Mouse (Mus musculus): ENCODE measurements around the gene Srsf12.

The Srsf12 gene

DNA sequence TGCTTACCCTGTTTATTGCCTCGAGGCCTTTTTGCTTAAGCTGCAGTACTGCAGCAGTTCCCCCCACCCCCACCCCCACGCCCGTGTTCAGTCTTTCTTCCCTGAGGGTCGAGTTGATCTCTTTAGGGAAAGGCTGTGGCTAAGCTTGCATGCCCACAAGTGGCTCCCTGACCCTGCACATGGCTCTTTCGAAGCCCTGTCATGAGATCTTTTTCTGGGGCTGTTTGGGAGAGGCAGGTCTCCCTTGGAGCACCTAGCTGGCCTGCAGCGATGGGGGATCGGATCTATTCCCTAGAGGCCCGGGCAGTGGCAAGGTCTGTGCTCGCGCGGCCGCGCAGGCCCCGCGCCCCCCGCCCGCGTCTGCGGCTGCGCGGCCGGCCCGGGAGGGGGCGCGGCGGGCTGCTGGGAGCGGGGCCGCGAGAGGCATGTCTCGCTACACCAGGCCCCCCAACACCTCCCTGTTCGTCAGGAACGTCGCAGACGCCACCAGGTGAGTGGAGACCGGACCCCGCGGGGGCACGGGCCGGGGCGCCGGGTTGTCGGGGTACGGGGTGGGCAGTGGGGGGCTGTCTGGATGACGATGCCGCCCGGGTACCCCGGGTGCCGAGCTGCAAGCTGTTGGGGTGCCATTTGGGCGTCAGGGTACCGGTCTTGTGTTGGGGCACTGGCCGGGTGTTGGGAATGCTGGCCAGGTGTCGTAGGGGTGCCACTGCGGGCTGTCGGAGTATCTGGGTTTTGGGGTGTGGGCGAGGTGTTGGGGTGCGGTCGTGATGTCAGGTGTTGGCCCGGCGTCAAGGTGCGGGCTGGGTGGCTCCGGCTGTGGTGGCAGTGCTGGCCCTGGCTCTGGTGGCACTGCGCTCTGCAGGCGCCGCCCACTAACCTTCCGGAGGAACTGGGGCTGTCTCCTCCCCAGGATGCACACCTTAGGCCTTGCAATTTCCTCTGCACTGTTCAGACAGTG, at the start of gene Srsf12:
Gene Srsf12 (plus strand): TSS at position 111 of the 961 bp plus-strand sequence.
- no peak for DNase-seq (ENCODE audit: low spot score)

DNA sequence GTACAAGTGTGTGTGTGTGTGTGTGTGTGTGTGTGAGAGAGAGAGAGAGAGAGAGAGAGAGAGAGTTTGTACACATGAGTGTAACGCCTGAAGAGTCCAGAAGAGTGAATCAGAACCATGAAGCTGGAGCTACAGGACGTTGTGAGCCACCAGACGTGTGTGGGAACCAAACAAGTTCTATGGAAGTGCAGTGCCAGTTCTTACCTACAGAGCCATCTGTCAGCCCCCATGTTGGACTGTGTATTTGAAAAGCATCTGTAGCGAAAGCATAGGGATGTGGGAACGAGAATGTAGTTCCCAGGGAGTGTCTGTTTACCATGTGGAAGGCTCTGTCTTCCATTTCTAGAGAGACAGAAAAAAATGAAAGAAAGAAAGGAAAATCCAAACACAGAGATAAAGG, 25.3 kb upstream of the Srsf12 start:
- DNase-seq (ENCODE audit: low spot score): no peak

DNA sequence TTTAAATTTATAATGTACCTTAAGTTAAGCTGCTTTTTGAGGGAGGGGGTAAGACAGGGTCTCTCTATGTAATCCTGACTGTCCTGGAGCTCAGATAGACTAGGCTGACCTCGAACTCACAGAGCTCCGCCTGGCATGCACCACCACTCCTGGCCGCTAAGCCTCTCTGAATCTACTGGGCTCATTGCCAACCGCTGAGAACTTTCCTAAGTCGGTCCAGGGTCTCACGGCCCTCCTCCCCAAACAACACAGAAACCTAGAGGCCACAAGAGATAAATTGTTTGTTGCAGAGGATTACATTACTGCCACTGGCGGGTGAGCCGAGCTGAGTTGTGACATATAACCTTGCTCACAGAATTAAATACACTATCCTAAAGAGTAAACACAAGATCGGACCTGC, 20.6 kb upstream of the Srsf12 start:
- peak; percentile 10 for DNase-seq (ENCODE audit: low spot score)

DNA sequence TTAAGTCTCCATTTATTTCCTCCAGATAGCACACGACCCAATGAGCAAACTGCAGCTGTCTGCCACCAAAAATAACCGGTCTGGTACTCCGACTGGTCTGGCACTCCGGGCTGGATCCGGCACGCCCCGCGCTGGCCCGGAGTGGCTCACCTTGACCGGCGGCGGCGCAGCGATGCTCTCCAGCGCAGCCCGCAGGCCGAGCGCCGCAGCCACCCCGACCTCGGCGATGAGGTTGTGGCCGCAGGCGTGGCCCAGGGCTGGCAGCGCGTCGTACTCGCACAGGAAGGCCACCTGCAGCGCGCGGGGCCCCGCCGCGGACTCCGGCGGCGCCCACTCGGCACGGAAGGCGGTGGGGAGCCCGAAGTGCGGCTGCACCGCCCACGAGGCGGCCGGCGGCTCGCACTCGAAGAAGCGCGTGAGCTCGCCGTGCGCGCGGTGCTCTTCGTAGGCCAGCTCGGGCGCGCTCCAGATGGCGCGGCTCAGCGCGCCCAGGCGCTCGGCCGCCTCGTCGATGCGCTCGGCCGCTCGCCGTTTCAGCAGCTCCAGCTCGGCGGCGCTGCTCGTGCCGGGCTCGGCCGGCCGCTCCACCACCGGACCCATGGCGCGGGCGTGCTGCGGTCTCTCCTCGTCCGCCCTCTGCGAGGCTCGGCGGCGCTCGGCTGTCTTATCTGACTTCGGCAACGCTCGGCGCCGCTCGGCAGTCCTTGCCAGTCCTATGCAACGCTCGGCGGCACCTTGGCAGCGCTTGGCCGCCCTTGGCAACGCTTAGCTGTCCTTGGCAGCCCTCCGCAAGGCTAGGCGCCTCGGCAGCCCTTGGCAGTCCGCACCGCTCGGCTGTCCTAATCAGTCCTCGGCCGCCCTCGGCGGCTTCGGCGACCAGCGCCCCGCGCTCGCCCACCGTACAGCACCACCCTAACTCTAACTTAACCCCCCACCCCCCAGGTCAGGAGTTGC, 19.7 kb upstream of the Srsf12 start:
- DNase-seq (ENCODE audit: low spot score): peak; percentile 79

DNA sequence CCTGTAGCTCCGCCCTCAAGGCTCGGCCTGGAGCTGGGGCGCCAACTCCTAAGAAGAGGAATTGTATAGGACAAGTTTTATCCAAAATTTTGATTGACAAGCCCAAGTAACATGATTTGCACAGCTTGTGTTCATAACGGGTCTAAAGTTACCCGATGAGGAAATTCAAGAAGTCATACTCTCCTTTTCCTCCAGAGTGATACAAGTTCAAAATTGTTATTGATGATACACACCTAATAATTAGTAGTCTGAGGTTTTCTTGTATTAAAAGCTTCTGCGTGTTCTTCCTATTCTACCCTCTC, 19.1 kb upstream of the Srsf12 start, which contains the start of gene Pm20d2:
Gene Pm20d2 (minus strand): TSS at position 3 of the 302 bp plus-strand sequence.
- DNase-seq (ENCODE audit: low spot score): no peak

DNA sequence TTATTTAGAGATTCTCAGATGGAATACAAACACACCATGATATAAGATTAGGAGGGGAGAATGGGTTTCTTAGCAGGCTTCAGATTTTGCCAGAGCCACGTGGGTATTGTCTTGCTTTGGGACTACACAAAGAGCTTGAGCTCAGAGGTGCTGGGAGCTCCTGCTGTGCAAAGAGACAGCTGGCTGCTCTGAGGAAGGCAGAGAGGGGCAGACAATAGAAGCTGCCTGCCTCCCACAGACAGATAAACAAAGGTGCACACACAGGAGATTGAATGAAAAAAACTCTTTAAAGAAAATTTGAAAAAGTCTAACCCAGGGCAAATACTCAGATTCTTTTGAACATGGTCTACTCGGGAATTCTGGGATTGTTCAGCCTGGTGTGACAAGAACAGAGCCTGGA, 10.7 kb upstream of the Srsf12 start:
- no peak for DNase-seq (ENCODE audit: low spot score)

DNA sequence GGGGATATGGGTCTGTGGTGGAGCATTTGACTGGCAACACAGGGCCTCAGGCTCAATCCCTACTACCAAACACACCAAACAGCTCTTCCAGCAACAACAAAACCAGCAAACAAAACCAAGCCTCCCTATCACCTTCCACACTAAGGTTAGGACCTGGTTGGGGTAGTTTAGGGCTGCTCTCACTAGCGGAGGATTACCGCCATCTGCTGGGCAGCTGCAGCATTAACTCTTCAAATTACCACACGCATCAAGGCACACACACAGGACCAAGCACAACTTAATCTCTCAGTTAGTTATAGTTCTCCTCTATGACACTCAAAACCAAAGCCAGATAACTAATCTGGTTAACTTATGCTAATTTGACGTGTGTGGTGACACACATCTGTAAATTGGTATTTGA, 4.1 kb upstream of the Srsf12 start:
- DNase-seq (ENCODE audit: low spot score): peak; percentile 22

DNA sequence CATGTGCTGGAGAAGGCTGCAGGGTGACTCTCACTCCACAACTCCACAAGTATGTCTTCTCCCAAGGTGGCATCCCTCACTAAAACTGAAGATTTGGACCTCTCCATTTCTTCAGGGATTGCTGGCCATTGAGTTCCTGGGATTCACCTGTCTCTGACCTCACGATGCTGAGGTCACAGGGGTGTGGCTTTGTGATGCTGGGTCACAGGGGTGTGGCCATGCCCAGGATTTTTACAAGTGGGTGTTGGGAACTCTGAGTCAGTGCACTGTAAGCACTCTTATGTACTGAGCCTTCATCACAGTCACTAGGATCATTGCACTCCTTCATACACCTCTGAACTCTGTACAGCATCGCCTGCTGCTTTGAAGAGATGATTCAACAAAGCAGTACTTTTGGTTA, 1.2 kb upstream of the Srsf12 start:
- no peak for DNase-seq (ENCODE audit: low spot score)

DNA sequence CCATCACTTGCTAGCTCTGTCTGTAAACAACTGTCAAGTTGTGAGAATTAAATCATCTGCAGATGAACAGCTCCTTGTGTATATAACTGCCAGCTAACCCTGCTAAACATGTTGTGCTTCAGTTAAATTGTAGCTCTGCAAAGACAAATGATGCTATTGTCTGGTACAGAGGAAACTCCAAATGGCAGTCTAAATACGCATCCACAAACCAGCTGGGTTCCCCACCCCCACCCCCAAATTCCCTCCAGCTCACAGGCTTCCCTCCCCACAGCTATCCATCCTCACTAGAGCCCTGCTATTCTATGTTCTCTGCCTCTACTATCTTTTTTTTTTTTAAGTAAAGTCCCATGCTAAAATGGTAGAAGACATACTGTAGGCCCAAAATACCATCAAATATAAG, 13.1 kb downstream of the Srsf12 start:
- DNase-seq (ENCODE audit: low spot score): no peak

DNA sequence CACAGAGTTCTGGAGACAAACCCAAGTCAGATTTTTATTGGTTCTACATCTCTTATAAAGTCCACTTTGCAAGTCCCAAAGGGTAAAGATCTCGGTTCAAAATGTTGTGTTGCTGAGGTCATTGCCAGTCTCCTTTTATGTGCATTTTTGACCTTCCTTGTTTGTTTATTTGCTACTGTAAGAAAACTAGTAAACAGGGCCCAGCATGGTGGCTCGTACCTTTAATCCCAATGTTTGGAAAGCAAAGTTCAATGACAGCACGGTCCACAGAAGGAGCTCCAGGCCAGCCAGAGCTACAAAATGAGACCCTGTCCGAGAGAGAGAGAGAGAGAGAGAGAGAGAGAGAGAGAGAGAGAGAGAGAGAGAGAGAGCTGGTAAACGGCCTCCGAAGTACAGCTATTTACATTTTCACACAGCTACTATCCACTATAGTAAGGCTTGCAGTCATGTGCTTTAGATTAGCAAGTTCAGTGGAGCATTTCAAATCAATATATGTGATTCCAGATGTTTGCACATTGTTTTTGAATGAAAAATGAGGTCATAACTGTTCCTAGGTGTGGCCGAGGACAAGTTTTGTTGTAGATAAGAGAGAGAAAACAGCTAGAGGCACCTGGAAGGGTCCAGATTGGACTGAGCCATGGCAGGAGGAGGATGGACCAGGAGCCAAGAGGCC, 15.3 kb downstream of the Srsf12 start:
- no peak for DNase-seq (ENCODE audit: low spot score)

DNA sequence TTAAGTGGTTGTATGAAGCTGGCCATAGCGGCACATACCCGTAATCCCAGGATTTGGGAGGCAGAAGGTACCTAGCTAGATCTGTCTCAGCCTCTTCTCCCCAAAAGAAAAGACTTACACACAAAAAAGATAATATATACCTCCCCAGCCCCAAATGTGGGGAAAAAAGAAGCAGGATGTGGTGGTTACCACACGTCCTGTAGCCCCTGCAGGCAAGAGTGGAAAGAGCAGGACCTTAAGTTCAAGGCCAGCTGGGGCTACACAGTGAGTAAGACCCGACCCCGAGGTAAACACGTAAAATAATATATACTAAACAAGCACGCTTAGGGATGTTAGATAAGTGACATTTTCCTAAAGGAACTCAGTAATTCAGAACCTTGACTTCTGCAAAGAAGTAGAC, 18.4 kb downstream of the Srsf12 start:
- no peak for DNase-seq (ENCODE audit: low spot score)

DNA sequence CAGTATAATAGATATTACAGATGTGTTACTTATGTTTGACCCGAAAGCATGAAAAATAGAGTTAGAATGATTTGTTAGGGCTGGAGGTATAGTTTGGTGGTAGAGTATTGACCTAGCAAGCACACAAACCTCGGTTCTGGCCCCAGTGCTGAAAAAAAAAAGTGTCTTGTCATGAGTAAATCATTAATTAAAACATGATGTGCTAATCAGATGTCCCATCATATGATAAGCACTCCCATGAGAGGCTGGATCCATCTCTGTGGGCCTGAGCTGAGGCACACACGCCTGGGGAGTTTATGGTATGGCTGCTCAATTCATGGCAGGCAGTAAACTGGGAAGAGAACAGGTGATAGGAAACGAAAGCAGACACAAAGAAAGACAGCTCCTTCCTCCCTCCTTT, 20.8 kb downstream of the Srsf12 start:
- DNase-seq (ENCODE audit: low spot score): no peak

DNA sequence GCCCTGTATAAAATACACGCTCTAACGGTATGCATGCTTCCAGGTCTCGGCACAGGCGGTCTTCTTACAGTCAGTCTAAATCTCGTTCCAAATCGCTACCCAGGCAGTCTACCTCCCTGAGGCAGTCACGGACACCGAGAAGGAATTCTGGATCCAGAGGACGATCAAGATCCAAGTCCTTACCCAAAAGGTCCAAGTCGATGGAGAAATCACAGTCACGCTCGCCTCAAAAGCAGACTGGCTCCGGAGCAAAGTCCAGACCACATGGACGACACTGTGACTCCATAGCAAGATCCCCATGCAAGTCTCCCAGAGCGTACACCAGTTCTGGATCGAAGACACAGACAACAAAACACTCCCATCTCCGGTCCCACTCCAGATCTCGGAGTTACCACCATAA, 22.1 kb downstream of the Srsf12 start:
- DNase-seq (ENCODE audit: low spot score): no peak

DNA sequence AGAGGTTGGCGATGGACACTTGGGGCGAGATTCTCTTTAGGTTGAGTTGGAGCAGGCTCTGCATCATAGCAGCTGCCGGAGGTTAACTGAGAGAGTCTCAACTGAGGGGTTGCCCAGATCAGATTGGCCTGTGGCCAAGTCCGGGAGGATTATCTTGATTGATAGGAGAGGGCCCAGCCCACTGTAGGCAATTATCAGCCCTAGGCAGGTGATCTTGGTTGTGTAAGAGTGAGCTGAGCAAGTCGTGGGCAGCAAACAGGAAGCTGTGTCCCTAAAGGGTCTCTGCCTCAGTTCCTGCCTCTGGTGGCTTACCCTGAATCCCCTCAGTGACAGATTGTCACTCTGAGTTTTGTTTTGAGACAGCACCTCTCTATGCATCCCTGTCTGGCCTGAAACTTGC, 33.7 kb downstream of the Srsf12 start:
- DNase-seq (ENCODE audit: low spot score): no peak

DNA sequence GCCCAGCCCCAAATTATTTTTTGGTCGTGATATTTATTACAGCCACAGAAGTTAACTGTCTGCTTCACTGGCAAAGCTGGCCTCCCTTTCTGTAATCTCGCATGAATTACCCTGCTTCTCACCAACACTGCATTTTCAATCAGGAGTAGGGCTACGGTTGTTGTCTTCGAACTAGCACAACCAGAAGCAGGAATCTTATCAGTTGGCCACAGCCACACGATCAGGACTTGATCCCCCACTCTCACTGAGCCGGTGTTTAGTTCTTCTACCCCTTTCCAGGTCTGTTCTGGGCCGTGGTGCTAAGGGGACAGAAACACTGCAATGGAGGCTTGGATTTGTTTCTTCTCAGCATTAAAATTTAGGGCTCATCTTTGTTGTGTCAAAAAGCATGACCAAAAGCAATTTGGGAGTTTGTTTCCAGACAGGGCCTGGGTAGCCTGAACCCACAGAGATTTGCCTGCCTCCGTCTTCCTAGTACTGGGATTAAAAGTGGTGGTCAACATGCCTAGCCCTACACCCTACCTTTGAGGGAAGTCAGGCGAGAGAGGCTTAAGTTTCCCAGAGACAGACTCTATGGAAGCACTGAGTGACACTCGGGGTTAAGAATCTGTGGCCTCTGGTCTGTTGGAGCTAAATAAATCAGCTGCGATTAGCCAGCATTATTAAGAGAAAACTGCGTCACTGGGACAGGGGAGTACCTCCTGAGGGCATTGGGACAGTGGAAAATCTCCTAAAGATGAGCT, 34.4 kb downstream of the Srsf12 start:
- DNase-seq (ENCODE audit: low spot score): no peak

DNA sequence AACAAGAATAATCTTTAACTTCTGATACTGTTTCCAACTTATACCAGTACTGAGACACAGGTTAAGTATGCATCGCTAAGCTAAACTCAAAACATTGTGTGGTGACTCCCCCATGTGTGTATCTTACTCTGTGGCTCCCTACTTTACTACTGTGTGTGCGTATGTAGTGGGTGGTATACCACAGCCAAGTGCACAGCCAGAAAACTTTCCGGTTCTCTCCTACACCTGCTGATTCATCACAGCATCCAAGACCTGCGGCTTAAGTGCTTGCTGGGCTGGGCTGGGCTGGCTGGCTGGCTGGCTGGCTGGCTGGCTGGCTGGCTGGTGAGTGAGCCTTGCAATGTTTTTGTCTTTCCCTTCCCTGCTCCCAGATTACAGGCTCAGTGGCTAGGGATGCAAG, 35.1 kb downstream of the Srsf12 start:
- DNase-seq (ENCODE audit: low spot score): no peak

DNA sequence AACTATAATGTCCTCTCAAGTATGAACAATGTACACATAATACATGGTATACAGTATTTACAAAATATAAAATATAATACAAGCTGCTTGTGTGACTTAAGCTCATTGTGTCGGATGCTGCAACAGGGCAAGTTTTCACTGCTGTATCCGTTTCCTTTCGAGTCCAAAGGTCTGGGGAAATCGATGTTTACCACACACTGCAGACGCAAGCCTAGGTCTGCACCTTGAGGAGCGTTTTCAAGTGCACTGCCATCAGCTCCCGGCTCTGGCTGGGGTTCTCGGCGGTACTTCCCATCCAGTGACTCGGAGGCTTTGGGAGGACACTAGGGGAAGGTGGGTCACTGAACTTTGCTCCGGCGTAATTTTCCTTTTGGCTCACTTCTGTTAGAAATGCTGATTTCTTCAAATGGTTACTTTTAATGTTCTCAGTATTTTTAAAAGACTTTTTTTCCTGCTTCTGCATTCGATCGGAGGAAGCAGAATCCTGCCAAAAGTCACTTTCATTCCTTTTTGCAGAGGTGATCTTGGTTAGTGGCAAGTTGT, 37.1 kb downstream of the Srsf12 start:
- DNase-seq (ENCODE audit: low spot score): no peak

DNA sequence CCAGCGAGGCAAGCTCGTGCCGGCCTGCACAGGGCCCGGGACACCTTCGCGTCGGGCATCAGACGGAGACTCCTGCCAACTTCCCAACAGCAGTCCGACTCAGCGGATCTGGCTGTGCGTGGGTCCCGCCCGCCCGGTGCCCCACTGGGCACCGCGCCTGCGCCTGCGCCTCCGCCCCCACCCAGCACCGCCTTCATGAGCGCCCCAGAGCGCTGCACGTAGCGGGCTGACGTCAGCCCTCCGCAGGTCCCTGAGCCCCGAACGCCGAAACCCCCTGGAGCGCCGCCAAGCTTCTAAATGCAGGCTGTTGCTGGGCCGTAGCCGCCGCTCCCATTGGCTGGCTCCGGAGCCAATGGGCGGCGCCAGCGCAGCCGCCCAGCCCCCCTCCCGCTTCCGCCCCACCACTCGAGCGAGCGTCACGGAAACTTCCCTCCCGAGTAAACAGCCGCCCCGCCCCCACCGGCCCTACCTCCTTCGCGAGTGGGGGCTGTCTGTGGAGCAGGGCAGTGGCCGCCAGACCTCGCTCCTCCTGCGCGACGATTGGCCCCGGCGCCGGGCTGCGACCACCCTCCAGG, 38.8 kb downstream of the Srsf12 start:
- peak; percentile 99 for DNase-seq (ENCODE audit: low spot score)

DNA sequence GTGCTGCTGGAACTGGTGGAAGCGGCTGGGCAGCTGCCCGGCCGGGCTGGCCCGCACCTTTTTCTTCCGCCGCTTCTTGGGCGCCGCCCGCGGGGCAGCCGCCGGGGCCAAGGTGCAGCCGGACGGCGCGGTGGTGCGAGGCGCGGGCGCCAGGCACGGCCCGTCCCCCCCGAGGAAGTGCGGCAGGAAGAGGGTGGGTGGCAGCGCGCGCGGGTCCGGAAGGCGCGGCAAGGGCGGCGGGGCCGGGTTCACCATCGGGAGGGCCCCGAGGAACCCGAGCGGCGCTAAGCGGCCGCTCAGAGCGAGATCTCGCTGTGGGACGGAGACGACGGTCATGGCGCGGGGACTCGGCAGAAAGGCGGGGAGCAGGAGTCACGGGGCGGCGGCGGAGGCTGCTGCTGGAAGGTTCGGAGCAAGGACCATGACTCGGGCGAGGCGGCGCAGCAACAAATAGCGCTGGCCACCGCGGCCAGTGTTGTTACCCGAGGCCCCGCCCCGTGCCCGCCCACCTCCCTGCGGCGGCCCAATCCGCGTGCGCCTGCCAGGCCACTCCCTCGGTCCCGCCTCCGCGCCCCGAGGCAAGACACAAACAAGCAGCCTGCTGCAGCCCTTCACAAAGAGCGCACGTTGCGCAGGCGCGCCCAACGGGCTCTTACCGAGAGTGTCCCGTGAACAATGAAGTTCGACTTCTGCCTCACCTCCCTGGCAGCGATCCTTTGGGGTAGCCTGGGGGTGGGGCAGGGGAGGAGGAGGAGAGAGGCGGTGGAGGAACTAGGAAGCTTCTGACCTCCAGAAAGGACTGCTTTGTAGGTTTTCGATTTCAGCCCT, 39.5 kb downstream of the Srsf12 start:
- peak; percentile 98 for DNase-seq (ENCODE audit: low spot score)

DNA sequence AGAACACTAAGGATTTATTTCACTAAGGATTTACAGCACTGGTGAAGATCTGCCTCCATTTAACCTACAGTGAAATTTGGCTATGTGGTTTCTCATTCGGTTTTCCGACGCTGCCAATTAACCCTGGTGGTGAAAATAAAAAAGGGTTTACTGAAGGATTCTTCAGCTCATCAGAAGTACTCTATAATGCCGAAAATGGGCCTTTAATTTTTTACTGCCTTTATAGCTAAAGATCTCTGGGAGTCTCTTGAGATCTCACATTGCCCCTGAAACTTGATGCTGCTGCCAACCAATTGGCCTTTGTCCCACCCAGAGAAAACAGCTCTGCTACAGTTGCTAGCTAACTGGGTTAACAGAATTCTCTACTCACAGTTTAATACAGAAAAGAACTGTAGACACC, 40.1 kb downstream of the Srsf12 start:
- DNase-seq (ENCODE audit: low spot score): no peak

Data from lung, postnatal 25 days (tissue).